Mouse (Mus musculus) c-Kit-positive CD71-positive TER-119-negative erythroid progenitor cells, embryonic 14.5 days (primary cell): ENCODE results near the gene Clec5a.
"Not testable (repeated sequence)": the region's sequence is repeated elsewhere in the genome, so short reads cannot be mapped to it uniquely, and the experiment has no call there.

Source experiments
- DNase-seq: peaks from one replicate; pipeline ENCODE4 v3.0.0-alpha.2; 2013; ENCODE audit warnings: low read depth

The Clec5a gene

DNA sequence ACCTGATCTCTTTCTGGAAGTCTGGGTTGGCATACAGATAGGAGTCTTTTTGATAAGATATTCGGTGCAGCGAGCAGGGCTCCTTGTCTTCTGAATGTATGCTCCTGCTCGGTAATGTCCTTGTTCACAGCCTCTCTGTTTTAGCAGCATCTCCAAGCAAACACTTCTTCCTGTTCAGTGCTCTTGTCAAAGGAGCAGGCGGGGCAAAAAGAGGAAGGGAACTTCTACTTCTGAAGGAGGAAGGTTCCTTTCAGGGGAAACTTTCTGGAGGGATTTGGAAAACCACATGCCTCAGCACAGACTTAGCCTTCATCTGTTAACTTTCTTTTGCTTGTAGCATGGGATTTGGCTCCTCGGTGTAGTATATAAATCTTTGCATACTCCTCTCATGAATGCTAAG lies at the start of gene Clec5a:
Gene Clec5a (minus strand): TSS at position 177 of the 400 bp plus-strand sequence.
- DNase-seq = no peak

GRCm38 (mm10) chr6:40634640-40635071 lies 49.0 kb upstream of the Clec5a start:
- DNase-seq = no peak

DNA sequence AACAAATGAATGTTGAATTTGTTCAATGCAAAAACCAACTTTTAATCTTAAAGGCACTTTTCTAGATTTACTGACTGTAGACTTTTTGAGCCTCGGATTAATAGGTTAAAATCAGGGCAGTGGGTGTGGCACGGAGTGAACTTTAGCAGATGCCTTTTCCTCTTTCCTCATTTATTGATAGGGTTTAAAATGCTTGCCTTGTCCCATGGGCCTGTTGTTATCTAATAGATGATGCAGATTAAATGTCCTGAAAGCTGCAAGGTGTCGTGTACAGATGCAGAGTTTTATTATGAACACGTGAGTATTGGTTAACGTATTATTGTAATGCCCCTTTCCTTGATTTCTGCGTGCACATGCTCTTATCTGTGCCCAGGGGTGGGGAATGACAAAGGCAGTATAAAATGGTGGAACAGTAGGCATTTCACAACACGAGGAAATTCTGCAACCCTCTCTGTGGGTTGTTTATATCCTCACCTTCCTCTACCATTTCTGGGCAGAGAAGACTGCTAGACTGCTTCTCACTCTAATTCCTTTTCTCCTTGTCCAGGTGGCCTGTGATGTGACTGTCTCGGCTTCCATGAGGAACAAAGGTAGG lies 42.9 kb upstream of the Clec5a start, which contains the start of gene Mgam:
Gene Mgam (plus strand): TSS at position 426 of the 595 bp plus-strand sequence.
- no peak for DNase-seq

- DNase-seq = no peak
Observed at GRCm38 (mm10) chr6:40626111-40626510, 40.5 kb upstream of the Clec5a start.

DNA sequence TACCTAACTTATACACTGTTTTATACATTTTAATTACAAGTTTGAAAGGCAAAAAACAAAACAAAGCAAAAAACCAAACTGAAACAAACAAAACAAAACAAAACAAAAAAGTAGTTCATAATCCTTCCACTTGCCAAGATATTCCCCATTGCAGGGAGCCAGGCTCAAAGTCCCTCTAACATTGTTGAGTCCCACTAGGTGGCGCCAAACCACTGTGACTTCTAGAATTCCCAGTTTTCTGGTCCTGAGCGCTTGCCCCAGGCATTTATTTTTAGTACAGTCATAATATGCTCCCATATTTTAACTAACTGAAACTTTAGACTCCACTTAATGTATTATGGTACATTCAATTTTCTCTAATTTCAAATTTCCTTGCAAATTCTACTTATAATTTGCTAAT lies 32.3 kb upstream of the Clec5a start:
- peak; percentile 4 for DNase-seq

DNA sequence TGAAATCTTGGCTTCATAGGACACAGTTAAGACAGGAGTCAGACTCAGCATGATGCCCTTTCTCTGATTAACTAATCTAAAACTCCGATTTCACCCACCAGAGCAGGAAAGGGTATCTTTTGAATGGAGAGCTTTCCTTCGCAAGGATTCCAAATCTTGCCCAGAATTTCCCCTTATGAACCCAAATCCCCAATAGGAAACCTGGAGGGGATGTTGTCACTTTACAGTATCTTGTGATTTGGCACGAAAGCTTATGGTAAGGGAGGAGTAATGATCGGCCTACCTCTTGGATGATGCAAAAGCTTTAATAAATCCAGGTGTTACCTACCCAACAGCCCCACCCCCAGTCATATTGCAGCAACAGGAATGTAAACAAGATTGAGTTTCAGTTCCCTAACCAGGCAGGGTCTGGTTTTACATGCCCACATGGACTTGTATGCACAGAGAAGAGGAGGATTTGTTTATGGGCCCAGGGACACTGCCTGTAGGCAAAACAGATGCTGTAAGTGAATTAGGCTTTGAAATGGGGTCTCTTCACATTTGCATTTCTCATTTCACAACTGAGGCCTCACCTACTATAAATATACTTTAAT lies 27.7 kb upstream of the Clec5a start, which contains the start of gene Tas2r138:
Gene Tas2r138 (minus strand): TSS at position 51 of the 593 bp plus-strand sequence.
- no peak for DNase-seq

GRCm38 (mm10) chr6:40610244-40610643 lies 24.6 kb upstream of the Clec5a start:
- DNase-seq = no peak

DNA sequence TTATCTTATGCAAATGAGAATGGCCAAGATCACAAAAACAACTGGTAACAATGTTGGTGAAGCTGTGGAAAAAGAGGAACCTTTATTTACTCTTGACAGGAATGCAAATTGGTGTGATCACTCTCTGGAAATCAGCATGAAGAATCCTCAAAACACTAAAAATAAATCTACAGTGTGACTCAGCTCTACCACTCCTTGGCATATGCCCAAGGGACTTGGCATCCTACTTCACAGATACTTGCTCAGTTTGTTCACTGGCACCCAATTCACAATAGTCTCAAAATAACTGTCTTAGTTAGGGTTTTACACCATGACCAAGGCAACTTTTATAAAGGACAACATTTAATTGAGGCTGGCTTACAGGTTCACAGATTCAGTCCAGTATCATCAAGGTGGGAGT lies 21.8 kb upstream of the Clec5a start:
- no peak for DNase-seq

- DNase-seq = not testable (repeated sequence)
Observed at GRCm38 (mm10) chr6:40598546-40598945, 12.9 kb upstream of the Clec5a start.

DNA sequence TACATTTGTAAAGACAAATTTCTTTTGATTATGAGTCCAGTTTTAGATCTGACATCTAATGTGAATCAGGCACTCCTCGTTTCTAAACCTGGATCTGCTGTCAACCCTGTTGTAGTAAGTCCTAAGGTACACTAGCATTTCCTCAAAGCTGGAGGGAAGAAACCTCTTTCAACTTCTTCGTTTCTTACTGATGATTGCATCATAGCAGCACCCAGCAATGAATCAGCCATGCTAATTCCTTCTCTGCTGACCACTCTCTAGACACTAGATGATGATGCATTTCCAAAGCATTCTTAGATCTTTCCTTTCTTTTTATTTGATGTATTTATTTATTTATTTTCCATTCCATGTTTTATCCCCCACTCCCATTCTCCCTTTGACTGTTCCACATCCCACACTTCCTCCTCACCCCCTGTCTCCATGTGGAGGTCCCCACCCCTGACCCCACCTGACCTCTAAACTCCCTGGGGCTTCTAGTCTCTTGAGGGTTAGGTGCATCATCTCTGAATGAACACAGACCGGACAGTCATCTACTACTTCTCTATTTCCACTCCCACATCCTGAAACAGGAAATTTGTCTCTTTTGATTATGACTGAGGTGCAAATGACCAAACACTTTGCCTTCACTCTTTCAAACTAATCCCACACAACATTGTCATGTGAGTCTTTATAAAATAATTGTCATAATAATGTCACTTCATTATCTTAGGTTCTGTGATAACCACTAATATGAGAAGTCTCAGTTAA lies 9.4 kb upstream of the Clec5a start:
- DNase-seq = no peak

- no peak for DNase-seq
Observed at GRCm38 (mm10) chr6:40588346-40588745, 2.7 kb upstream of the Clec5a start.

- DNase-seq = no peak
Observed at GRCm38 (mm10) chr6:40584336-40584735, 1.3 kb downstream of the Clec5a start.

DNA sequence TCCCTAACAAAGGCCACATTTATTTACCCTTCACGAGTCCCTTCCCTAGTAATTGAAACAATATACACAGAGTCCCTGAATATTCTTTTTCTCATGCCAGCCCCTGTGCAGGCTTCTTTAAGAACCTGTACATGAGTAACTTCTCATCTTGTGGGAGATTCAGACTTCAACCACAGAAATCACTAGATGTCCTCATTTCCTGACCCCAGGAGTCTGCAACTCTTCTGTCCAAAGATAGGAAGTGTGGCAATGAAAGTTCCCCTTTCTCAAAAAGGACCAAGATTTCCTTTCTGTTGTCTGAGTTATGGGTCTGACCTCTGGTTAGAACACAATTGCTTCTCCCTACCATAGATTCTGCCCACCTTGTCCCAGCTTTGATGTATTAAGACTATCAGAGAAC lies 9.3 kb downstream of the Clec5a start:
- DNase-seq = no peak

DNA sequence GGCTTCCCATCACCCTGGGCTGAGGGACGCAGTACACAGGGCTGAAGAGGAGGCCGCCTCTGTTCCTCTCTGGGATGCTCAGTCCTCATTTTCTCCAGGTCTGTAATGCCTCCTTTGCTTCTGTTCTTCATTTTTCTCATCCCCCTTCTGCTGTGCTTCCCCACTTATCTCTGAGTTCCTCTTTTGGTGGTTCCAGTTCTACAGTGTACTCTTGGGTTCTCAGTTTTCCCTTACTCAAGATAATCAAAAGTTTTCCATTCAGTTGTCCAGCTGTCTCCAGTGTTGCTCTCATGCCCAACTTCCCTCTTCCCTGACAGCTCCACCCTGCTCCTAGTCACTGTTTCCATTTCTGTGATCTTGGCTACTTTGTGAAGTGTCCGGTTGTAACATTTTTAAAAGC lies 12.0 kb downstream of the Clec5a start:
- DNase-seq = no peak

GRCm38 (mm10) chr6:40569187-40569586 lies 16.4 kb downstream of the Clec5a start, which contains the start of gene Olfr460:
Olfr460 (plus strand) TSS chr6:40569487.
- DNase-seq = no peak

DNA sequence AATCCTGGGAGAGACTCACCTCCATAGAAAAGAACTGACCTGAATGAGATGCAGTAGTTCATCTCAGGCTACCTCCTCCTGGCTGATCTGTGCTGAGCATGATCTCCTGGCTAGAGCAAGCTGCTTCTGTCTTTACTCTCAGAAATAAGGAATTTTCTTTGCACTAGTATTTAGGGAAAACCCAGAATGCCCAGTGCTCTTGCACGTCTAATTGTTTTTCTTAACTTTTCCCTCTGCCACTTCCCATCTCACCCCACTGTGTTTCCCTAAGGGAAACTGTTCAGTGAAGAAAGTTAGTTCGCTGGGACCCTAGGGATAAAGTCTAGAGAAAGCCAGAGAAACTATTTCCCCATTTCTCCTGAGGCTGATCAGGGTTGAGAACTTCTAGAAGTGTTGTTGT lies 30.7 kb downstream of the Clec5a start, which contains the start of gene Olfr461:
Gene Olfr461 (minus strand): TSS at position 101 of the 400 bp plus-strand sequence.
- DNase-seq = no peak

- DNase-seq = no peak
Observed at GRCm38 (mm10) chr6:40544690-40545089, 40.9 kb downstream of the Clec5a start.
